Mouse (Mus musculus) kidney, adult 2 months (tissue): ENCODE results near the gene Depdc7.

Source experiments
- CTCF ChIP-seq: fragments of 200-500 bp; conservative IDR thresholded peaks from 2 replicates; pipeline ENCODE4 v1.5.1; 2011; ENCODE audit warnings: low read depth, mild to moderate bottlenecking, control low read depth, low read length, moderate library complexity, mixed read lengths; ENCODE audit not compliant: insufficient read depth, insufficient read length
- POLR2A ChIP-seq: fragments of 200-500 bp; IDR thresholded peaks from one replicate; pipeline ENCODE4 v1.6.1; 2011; ENCODE audit warnings: low read depth, low read length, control low read depth

DNA sequence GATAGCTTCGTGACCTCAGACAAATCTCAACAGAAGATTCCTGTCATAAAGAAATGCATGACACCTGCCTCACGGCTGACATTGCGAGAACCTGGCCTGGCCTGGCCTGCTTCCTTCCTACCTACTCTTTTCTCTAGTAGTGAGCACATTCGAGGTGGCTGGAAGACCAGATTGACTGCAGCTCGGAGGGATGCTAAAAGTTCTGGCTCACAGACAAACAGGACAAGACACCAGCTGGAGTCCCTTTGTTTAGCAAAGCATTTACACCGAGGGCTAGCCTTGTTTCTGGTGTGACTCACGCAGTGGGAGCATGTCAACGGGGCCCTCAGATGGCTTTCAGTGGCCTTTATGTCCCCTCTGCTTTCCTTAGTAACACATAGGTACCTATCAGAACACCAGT lies 54.0 kb downstream of the Depdc7 start:
- TF ChIP-seq CTCF (no peak), POLR2A (no peak)
